Mouse (Mus musculus): ENCODE measurements around the gene Rnf5.

The Rnf5 gene

GRCm38 (mm10) chr17:34604511-34605237 is 1.2 kb upstream of the Rnf5 start:
- DNase-seq, result no peak

- DNase-seq, result peak; percentile 94
Measured at GRCm38 (mm10) chr17:34604061-34604508, 595 bp upstream of the Rnf5 start, which contains the start of gene Agpat1. Gene Agpat1 (plus strand): TSS chr17:34604262.

- no peak for DNase-seq
Measured at GRCm38 (mm10) chr17:34601796-34602195, 1.7 kb downstream of the Rnf5 start.

GRCm38 (mm10) chr17:34599891-34600290 is 3.6 kb downstream of the Rnf5 start:
- no peak for DNase-seq

GRCm38 (mm10) chr17:34597566-34598095 is 5.9 kb downstream of the Rnf5 start, which contains the start of gene Ager:
Gene Ager (plus strand): TSS chr17:34597862.
- no peak for DNase-seq

- DNase-seq, result no peak
Measured at GRCm38 (mm10) chr17:34596098-34596497, 7.4 kb downstream of the Rnf5 start.

GRCm38 (mm10) chr17:34593752-34594525 is 9.6 kb downstream of the Rnf5 start:
- DNase-seq, result no peak

GRCm38 (mm10) chr17:34592581-34593549 is 10.6 kb downstream of the Rnf5 start:
- peak; percentile 56 for DNase-seq

GRCm38 (mm10) chr17:34591994-34592375 is 11.5 kb downstream of the Rnf5 start:
- DNase-seq, result peak; percentile 97

GRCm38 (mm10) chr17:34591029-34591993 is 12.2 kb downstream of the Rnf5 start, which contains the start of gene Pbx2:
Gene Pbx2 (plus strand): TSS chr17:34591266.
- DNase-seq, result no peak

- no peak for DNase-seq
Measured at GRCm38 (mm10) chr17:34590154-34590987, 13.1 kb downstream of the Rnf5 start.

- no peak for DNase-seq
Measured at GRCm38 (mm10) chr17:34589681-34590101, 13.8 kb downstream of the Rnf5 start, which contains the start of gene Gpsm3. Gene Gpsm3 (plus strand): TSS chr17:34589806.

- DNase-seq, result no peak
Measured at GRCm38 (mm10) chr17:34589206-34589605, 14.3 kb downstream of the Rnf5 start.

GRCm38 (mm10) chr17:34588767-34589166 is 14.7 kb downstream of the Rnf5 start:
- no peak for DNase-seq

GRCm38 (mm10) chr17:34587814-34588213 is 15.7 kb downstream of the Rnf5 start:
- no peak for DNase-seq

GRCm38 (mm10) chr17:34587423-34587811 is 16.1 kb downstream of the Rnf5 start:
- peak; percentile 97 for DNase-seq

GRCm38 (mm10) chr17:34586796-34587422 is 16.6 kb downstream of the Rnf5 start:
- peak; percentile 89 for DNase-seq

- no peak for DNase-seq
Measured at GRCm38 (mm10) chr17:34585877-34586771, 17.4 kb downstream of the Rnf5 start.

GRCm38 (mm10) chr17:34585121-34585520 is 18.4 kb downstream of the Rnf5 start:
- no peak for DNase-seq
